Mouse (Mus musculus) limb, embryonic 14.5 days (tissue): Measurements from ENCODE around the gene Lrriq3. TPM values are rescaled to one million over a fixed set of nuclear protein-coding genes. Genes with fewer than 3 reads are reported as not detected.
A peak's percentile ranks its signal among the peaks of the same experiment; 100 is the strongest.

ENCODE experiments used
- ATAC-seq: fragments of 200-750 bp; cut with Nextera tagmentation; 2 replicates; pipeline ENCODE4 v1.8.0; 2017; ENCODE audit warnings: low read depth, moderate number of reproducible peaks, moderate TSS enrichment; ENCODE audit not compliant: low FRiP score
- DNase-seq: peaks from one replicate; pipeline ENCODE4 v3.0.0-alpha.2; 2015; ENCODE audit warnings: low spot score
- H3K27ac ChIP-seq: fragments of 300-500 bp; sonication (generic); replicated peaks from 2 replicates; pipeline ENCODE4 v1.5.1; 2014; ENCODE audit warnings: low read depth, mild to moderate bottlenecking, low read length, moderate library complexity, mixed read lengths
- H3K27me3 ChIP-seq: fragments of 300-500 bp; sonication (generic); 2 replicates; pipeline ENCODE4 v1.6.1; 2014; ENCODE audit warnings: low read length, mixed read lengths; ENCODE audit not compliant: control insufficient read depth, insufficient read depth
- H3K36me3 ChIP-seq: fragments of 300-500 bp; sonication (generic); 2 replicates; pipeline ENCODE4 v1.6.1; 2014; ENCODE audit warnings: mild to moderate bottlenecking, low read length, moderate library complexity, mixed read lengths; ENCODE audit not compliant: control insufficient read depth, insufficient read depth
- H3K4me1 ChIP-seq: fragments of 300-500 bp; sonication (generic); 2 replicates; pipeline ENCODE4 v1.6.1; 2014; ENCODE audit warnings: antibody characterized with exemption, low read length, mixed read lengths; ENCODE audit not compliant: control insufficient read depth, insufficient read depth
- H3K4me2 ChIP-seq: fragments of 300-500 bp; sonication (generic); replicated peaks from 2 replicates; pipeline ENCODE4 v1.6.1; 2014; ENCODE audit warnings: low read depth, mild to moderate bottlenecking, low read length, moderate library complexity; ENCODE audit not compliant: severe bottlenecking
- H3K4me3 ChIP-seq: fragments of 300-500 bp; sonication (generic); replicated peaks from 2 replicates; pipeline ENCODE4 v1.5.1; 2014; ENCODE audit warnings: low read length
- H3K9ac ChIP-seq: fragments of 300-500 bp; sonication (generic); 2 replicates; pipeline ENCODE4 v1.6.1; 2014; ENCODE audit warnings: mild to moderate bottlenecking, low read depth, low read length, moderate library complexity; ENCODE audit not compliant: severe bottlenecking
- H3K9me3 ChIP-seq: fragments of 300-500 bp; sonication (generic); 2 replicates; pipeline ENCODE4 v1.6.1; 2016; ENCODE audit warnings: low read length; ENCODE audit not compliant: control insufficient read depth
- POLR2A ChIP-seq: fragments of 200-500 bp; IDR thresholded peaks from 2 replicates; pipeline ENCODE4 v1.8.0; 2012; ENCODE audit warnings: inconsistent platforms, mild to moderate bottlenecking, moderate library complexity, borderline replicate concordance; ENCODE audit not compliant: insufficient read depth, insufficient read length; ENCODE audit errors: extremely low read depth
- WGBS: fragments of 180-500 bp; shearing (Covaris S2); extraction: QIAGEN DNeasy Blood & Tissue Kit; methylation state at CpG from one replicate; pipeline ENCODE4 v1.1.7; 2014; 5-methylcytosine and 5-hydroxymethylcytosine counted together
- polyA plus RNA-seq, 2 experiments: library from polyadenylated mRNA; depleted of rRNA in 1 of 2; stranded (reverse) in 1 of 2; unstranded in 1 of 2; fragments of >200 nt; fragmentation: Nextera tagmentation in 1 of 2; extraction: Ambion mirVana in 1 of 2; gene quantifications; 2 replicates each; pipeline versions ENCODE4 v1.2.1 to v1.2.3; 2012 to 2014

Lrriq3 gene
- polyA plus RNA-seq (2012; rRNA removed) (0.49 and 0.82 TPM in 2 replicates), polyA plus RNA-seq (2014; fragmentation: Nextera tagmentation; extraction: Ambion mirVana) (0.61 and 0.69 TPM in 2 replicates)

DNA sequence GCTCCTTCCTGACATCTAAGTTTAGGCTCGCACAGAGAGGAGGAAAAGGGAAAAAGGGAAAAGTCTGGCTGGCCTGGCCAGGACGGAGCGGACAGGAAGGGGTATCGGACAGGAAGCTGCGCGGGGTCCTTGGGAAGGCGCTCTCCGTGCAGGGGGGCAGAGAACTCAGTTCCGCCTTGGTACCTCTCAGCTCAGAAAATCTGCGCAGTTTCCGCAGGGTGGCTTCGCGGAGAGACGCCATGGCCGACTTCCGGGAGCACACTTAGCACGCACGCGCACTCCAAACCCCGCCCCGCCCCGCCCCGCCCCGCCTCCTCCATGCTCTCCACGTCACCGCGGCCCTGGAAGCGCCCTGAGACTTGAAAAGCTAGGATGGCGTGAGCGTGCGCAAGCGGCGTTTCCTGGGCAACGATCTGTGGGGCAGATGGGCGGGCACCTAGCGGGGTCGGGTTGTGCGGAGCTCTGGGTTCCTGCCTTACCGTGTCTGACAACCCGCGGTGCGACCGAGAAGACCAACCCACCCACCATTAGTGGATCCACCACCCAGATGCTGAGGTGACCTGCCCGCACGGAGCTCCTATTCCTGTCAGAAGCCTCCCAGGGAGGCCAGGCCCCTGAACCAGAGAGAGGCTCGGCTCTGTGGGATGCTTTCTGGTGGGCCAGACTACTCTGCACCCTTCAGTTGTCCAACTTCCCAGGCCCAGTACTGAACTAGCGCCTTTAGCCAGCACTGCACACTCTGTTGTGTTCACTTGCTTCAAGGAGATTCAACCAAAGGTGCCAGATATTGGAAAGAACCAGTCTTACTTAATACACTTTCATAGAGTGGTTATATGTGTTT, at the start of gene Lrriq3, which contains the start of gene Fpgt:
Lrriq3 (plus strand) TSS at position 319 of the 841 bp plus-strand sequence.
Fpgt (minus strand) TSS at position 288 of the 841 bp plus-strand sequence.
- peak; percentile 99 for ATAC-seq
- 1% methylated on average over 33 of the region's 47 CpGs for WGBS
- DNase-seq = peak; percentile 89
- 0 out of 2 replicates have a peak, but pooled peaks cover 2% of the 10 kb centered on the region for H3K4me1 ChIP-seq
- H3K36me3 ChIP-seq = peaks cover 7% of the 10 kb centered on the region; the same call in 1 of the 2 replicates
- H3K4me3 ChIP-seq = peak within 1 kb of the TSS; percentile 64
- H3K4me2 ChIP-seq = peak within 1 kb of the TSS; percentile 67
- no peaks in the 10 kb centered on the region for H3K9me3 ChIP-seq
- H3K27ac ChIP-seq = peak within 1 kb of the TSS; percentile 79
- H3K9ac ChIP-seq = peak within 1 kb of the TSS; percentile 78
- peak; percentile 43; the same call in 1 of the 2 replicates for TF ChIP-seq POLR2A
- no peaks in the 10 kb centered on the region for H3K27me3 ChIP-seq

- no peak overlapping the region for H3K4me2 ChIP-seq
- H3K9ac ChIP-seq = no peak overlapping the region
- ATAC-seq = no peak
- no peaks in the 10 kb centered on the region for H3K4me1 ChIP-seq
- H3K4me3 ChIP-seq = no peak overlapping the region
- H3K27ac ChIP-seq = no peak overlapping the region
- TF ChIP-seq POLR2A = no peak
- H3K9me3 ChIP-seq = no peaks in the 10 kb centered on the region
- no peak for DNase-seq
- no peaks in the 10 kb centered on the region for H3K27me3 ChIP-seq
- H3K36me3 ChIP-seq = no peaks in the 10 kb centered on the region
Measured at GRCm38 (mm10) chr3:155052021-155052420, 41.2 kb upstream of the Lrriq3 start.

DNA sequence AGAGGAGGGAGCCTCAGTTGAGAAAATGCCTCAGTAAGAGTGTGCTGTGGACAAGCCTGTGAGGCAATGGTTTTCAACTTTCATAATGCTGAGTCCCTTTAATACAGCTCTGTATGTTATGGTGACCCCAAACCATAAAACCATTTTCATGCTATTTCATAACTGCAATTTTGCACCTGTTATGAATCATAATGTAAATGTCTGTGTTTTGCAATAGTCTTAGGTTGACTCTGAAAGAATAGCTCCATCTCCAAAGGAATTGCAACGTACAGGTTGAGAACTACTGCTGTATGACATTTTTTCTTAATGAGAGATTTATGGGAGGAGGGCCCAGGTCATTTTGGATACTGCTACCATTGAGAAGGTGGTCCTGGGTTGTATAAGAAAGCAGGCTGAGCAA, 40.0 kb upstream of the Lrriq3 start:
- H3K36me3 ChIP-seq = no peaks in the 10 kb centered on the region
- no peak for ATAC-seq
- no peak for DNase-seq
- no peak overlapping the region for H3K9ac ChIP-seq
- H3K4me2 ChIP-seq = no peak overlapping the region
- H3K27ac ChIP-seq = no peak overlapping the region
- 67% methylated on average over 1 of the region's 1 CpGs for WGBS
- H3K4me3 ChIP-seq = no peak overlapping the region
- no peak for TF ChIP-seq POLR2A
- no peaks in the 10 kb centered on the region for H3K27me3 ChIP-seq
- H3K9me3 ChIP-seq = no peaks in the 10 kb centered on the region
- no peaks in the 10 kb centered on the region for H3K4me1 ChIP-seq

DNA sequence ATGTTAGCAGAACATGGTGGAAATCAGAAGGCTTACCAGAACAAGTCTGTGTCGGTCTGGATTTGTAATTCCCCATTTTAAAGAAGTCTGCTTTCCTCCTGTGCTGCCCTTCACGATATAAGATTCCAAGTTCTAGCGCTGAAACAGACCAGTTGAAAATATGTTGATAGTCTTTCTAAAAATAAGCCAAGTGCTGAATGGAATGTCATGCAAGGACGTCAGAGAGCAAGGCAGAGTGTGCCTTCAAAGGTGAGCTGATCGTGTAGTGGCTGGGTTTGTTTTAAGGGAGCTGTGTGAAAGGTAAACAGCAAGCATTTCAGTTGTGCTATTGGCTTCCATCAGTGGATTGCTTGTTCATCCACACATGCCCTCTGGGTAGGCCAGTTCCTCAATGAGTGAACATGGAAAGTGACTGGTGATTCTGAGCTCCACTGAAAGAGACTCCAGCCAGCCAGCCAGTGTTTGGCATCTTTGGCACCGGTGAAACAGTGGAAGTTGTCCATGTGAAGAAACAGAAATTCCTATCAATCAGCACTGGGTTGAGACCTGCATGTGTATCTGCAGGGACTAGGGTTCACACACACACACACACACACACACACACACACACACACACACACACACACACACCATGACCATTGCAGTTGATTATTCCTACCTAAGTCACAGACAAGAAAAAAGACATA, 37.9 kb upstream of the Lrriq3 start, which contains the start of gene Tnni3k:
Tnni3k (minus strand) TSS at position 177 of the 686 bp plus-strand sequence.
- no peak for TF ChIP-seq POLR2A
- DNase-seq (no peak), ATAC-seq (no peak)
- Histone ChIP-seq H3K4me1 (no peaks in the 10 kb centered on the region), H3K36me3 (no peaks in the 10 kb centered on the region), H3K4me2 (no peak within 1 kb of the TSS), H3K27ac (no peak within 1 kb of the TSS), H3K9ac (no peak within 1 kb of the TSS), H3K4me3 (no peak within 1 kb of the TSS), H3K27me3 (no peaks in the 10 kb centered on the region), H3K9me3 (no peaks in the 10 kb centered on the region)
- WGBS = 72% methylated on average over 6 of the region's 6 CpGs

DNA sequence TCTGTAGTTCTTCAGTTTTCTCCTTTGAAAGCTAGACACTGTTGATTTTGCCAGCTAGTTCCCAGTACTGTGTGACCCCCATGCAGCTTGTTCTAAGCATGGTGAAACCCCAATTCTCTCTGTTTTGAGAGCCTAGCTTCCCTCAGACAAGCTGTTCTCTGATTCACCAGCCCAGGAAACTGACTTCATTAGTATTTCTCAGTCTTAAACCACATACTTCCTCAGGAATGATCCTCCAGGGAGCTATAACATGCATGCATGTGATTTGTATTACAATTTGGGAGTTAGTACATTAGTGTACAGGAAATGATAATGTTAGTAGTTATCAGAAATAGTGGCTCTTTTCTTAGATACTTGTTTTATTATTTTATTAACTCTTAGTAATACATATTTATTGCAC, 36.6 kb upstream of the Lrriq3 start:
- H3K9me3 ChIP-seq = no peaks in the 10 kb centered on the region
- no peak overlapping the region for H3K9ac ChIP-seq
- no peak overlapping the region for H3K4me2 ChIP-seq
- ATAC-seq (no peak), DNase-seq (no peak)
- H3K27ac ChIP-seq = no peak overlapping the region
- H3K4me3 ChIP-seq = no peak overlapping the region
- no peaks in the 10 kb centered on the region for H3K4me1 ChIP-seq
- H3K27me3 ChIP-seq = no peaks in the 10 kb centered on the region
- TF ChIP-seq POLR2A = no peak
- no peaks in the 10 kb centered on the region for H3K36me3 ChIP-seq
